Mouse (Mus musculus) ES-E14 (cell line): Measurements from ENCODE around the gene Spag9.

Source experiments
- MAFK ChIP-seq: IDR thresholded peaks from 2 replicates; pipeline ENCODE4 v1.6.1; 2014; ENCODE audit warnings: mild to moderate bottlenecking, low read depth, low read length, inconsistent platforms; ENCODE audit not compliant: insufficient read depth
- ZNF384 ChIP-seq: IDR thresholded peaks from 2 replicates; pipeline ENCODE4 v1.6.1; 2012; ENCODE audit warnings: low read depth, low read length, inconsistent platforms

DNA sequence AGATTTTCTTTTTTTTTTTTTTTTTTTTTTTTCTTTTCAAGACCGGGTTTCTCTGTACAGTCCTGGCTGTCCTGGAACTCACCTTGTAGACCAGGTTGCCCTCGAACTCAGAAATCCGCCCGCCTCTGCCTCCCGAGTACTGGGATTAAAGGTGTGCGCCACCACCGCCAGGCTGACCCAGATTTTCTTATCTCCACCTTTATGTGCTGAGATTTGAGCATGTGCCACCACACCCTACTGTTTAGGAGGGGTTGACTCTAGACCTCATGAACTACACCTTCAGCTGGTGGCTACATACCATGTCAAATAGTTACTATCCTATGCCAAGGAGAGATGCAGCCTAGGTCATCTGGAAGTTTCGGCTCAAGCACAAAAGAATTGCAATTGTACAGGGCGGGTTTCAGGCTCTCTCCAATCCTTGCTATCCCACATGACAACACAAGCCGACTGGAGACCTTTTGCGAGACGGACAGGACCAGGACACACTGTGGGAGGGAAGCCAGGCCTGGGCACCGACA lies 41.1 kb upstream of the Spag9 start:
- no peak for TF ChIP-seq ZNF384
- no peak for TF ChIP-seq MAFK
